Mouse (Mus musculus) CH12.LX (cell line): ENCODE measurements around the gene Ccnd3.

Source experiments
- CHD1 ChIP-seq: IDR thresholded peaks from 2 replicates; pipeline ENCODE4 v1.6.1; 2012; ENCODE audit warnings: low read depth, low read length, improper control_type of control experiment, inconsistent platforms
- CTCF ChIP-seq, 2 experiments: IDR thresholded peaks in 1 of 2; conservative IDR thresholded peaks in 1 of 2; 2 replicates each; pipeline ENCODE4 v1.5.1; 2011 to 2012; ENCODE audit warnings: low read depth in 2 of 2, low read length in 2 of 2, improper control_type of control experiment in 1 of 2, inconsistent platforms in 1 of 2, mild to moderate bottlenecking in 1 of 2, moderate library complexity in 1 of 2
- EP300 ChIP-seq: IDR thresholded peaks from 2 replicates; pipeline ENCODE4 v1.6.1; 2011; ENCODE audit warnings: low read length, improper control_type of control experiment
- JUN ChIP-seq: IDR thresholded peaks from 2 replicates; pipeline ENCODE4 v1.6.1; 2011; ENCODE audit warnings: low read depth, mild to moderate bottlenecking, low read length, improper control_type of control experiment, moderate library complexity; ENCODE audit not compliant: insufficient read depth
- MAFK ChIP-seq: IDR thresholded peaks from 2 replicates; pipeline ENCODE4 v1.6.1; 2011; ENCODE audit warnings: low read length, improper control_type of control experiment; ENCODE audit not compliant: insufficient replicate concordance
- MXI1 ChIP-seq: IDR thresholded peaks from 2 replicates; pipeline ENCODE4 v1.6.1; 2011; ENCODE audit warnings: mild to moderate bottlenecking, low read depth, low read length, improper control_type of control experiment
- POLR2A ChIP-seq: IDR thresholded peaks from 2 replicates; pipeline ENCODE4 v1.6.1; 2011; ENCODE audit warnings: low read depth, mild to moderate bottlenecking, improper control_type of control experiment, low read length
- USF1 ChIP-seq: IDR thresholded peaks from 2 replicates; pipeline ENCODE4 v1.6.1; 2014; ENCODE audit warnings: low read depth, mild to moderate bottlenecking, inconsistent platforms, low read length, improper control_type of control experiment
- ZKSCAN1 ChIP-seq: IDR thresholded peaks from 2 replicates; pipeline ENCODE4 v1.6.1; 2012; ENCODE audit warnings: low read depth, inconsistent platforms, low read length, improper control_type of control experiment, borderline replicate concordance

- TF ChIP-seq CTCF (conservative IDR thresholded peaks at IDR 0.05 in 1 of 2, IDR thresholded peaks at IDR 0.05 in 1 of 2; ENCODE audit: low read depth in 2 of 2, low read length in 2 of 2) = no peak
- TF ChIP-seq JUN = no peak
- no peak for TF ChIP-seq MAFK
- TF ChIP-seq POLR2A = no peak
- TF ChIP-seq EP300 = no peak
- TF ChIP-seq MXI1 = no peak
- no peak for TF ChIP-seq CHD1
- TF ChIP-seq ZKSCAN1 = no peak
- no peak for TF ChIP-seq USF1
Measured at GRCm38 (mm10) chr17:47506042-47506441, 1.2 kb downstream of the Ccnd3 start.
